Mouse (Mus musculus): ENCODE measurements around the gene Olfr1023. TPM values are rescaled to one million over a fixed set of nuclear protein-coding genes. Genes with fewer than 3 reads are reported as not detected.

Gene Olfr1023
- not detected for total RNA-seq (2023)

GRCm38 (mm10) chr2:85885340-85885739, at the start of gene Olfr1023:
Gene Olfr1023, plus strand, starts transcription at chr2:85885640.

GRCm38 (mm10) chr2:85845383-85845782, 40.1 kb upstream of the Olfr1023 start, which contains the start of gene Olfr1019:
Gene Olfr1019, minus strand, starts transcription at chr2:85845483.

DNA sequence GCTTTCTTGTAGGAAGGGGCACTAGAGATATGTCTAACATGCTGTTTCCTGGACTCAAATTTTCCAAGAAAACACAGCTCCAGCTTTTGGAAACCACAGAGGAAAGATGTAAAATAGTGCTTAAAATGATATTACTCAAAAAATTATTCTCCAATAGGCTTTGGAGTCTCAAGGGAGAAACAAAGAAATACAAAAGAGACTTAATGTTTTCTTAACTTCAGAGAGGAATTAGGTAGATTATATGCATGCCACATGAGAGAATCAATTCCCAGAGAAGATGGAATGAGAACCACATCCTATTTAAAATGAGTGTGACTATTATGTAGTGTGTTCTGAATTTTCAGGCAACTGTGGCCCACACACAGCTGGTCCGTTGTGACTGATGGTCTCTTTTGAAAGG, 38.7 kb upstream of the Olfr1023 start, which contains the start of gene Olfr1020:
Gene Olfr1020 (plus strand): TSS at position 301 of the 400 bp plus-strand sequence.

DNA sequence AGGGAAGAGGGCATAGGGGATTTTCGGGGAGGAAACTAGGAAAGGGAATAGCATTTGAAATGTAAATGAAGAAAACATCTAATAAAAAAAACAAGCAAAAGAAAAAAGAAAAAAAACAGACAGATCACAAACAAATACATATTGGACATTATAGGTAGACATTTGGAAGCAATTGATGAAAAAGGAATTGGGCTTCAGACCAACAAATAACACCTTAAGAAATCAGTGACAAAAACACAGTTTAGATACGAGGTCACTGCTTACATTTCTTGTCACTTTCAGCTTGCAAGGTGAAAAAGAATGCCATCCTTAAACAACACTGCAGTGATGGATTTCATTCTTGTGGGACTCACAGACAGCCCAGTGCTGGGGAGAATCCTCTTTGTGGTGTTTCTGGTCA, 17.1 kb upstream of the Olfr1023 start, which contains the start of gene Olfr1022:
Gene Olfr1022 (plus strand): TSS at position 301 of the 400 bp plus-strand sequence.

DNA sequence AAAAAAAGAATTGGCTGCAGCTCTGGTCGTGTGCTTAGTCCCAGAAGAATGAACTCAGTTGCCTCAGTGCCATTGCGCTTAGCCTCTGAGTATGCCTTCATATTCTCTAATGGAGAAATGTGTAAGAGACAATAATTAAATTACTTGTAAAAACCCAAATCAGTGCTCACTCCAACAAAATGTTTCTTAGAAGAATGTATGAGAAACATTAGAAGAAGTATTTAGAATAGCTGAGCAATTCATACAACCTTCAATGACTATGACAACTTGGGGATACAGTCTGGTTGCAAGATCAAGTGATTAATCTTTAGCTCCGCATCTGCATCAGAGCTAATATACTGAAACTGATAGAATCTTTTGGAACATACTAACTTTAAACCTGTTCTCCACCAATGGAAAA, 19.5 kb downstream of the Olfr1023 start, which contains the start of gene Olfr1024:
Gene Olfr1024 (minus strand): TSS at position 101 of the 400 bp plus-strand sequence.

DNA sequence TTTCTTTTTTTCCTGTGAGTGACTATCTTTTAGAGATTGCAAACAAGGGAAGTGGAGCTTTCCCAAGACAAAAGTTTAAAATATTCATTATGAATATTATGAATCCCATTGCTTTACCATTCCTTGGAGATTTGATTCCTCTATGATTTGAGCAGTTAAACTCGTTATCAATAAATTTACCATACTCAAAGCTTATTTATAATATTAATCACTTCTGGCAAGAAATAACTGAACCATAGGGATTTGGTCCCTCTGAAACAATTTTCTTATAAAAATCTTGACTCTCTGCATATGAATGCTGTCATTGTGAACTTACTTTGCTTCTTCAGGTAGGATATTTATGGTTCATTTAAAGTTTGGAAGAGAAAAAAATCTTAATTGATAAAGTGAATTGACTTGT, 29.5 kb downstream of the Olfr1023 start, which contains the start of gene Olfr1025-ps1:
Gene Olfr1025-ps1 (plus strand): TSS at position 301 of the 400 bp plus-strand sequence.

GRCm38 (mm10) chr2:85921258-85921657, 35.8 kb downstream of the Olfr1023 start, which contains the start of gene Olfr1026:
Gene Olfr1026, plus strand, starts transcription at chr2:85921558.

Other genes with a start within 250 kb of the Olfr1023 start
- gene Olfr1002, start 234.9 kb upstream of the Olfr1023 start, total RNA-seq (2023), result not detected
- not detected for gene Olfr154, start 221.2 kb upstream of the Olfr1023 start, total RNA-seq (2023)
- gene Olfr1006, start 206.9 kb upstream of the Olfr1023 start, total RNA-seq (2023), result not detected
- not detected for gene Olfr1008, start 196.2 kb upstream of the Olfr1023 start, total RNA-seq (2023)
- gene Olfr1009, start 170.2 kb upstream of the Olfr1023 start, total RNA-seq (2023), result not detected
- gene Olfr1012, start 122.9 kb upstream of the Olfr1023 start, total RNA-seq (2023), result not detected
- gene Olfr1013, start 118.5 kb upstream of the Olfr1023 start, total RNA-seq (2023), result not detected
- gene Olfr1014, start 112.9 kb upstream of the Olfr1023 start, total RNA-seq (2023), result not detected
- not detected for gene Olfr1015, start 103.6 kb upstream of the Olfr1023 start, total RNA-seq (2023)
- gene Olfr1016, start 83.1 kb upstream of the Olfr1023 start, total RNA-seq (2023), result not detected
- not detected for gene Olfr1018, start 67.2 kb upstream of the Olfr1023 start, total RNA-seq (2023)
- gene Olfr1019, start 40.2 kb upstream of the Olfr1023 start, total RNA-seq (2023), result not detected
- not detected for gene Olfr1020, start 38.6 kb upstream of the Olfr1023 start, total RNA-seq (2023)
- not detected for gene Olfr1022, start 17.0 kb upstream of the Olfr1023 start, total RNA-seq (2023)
- not detected for gene Olfr1024, start 19.4 kb downstream of the Olfr1023 start, total RNA-seq (2023)
- not detected for gene Olfr1025-ps1, start 29.6 kb downstream of the Olfr1023 start, total RNA-seq (2023)
- gene Olfr1026, start 35.9 kb downstream of the Olfr1023 start, total RNA-seq (2023), result not detected
- gene Olfr1028, start 64.8 kb downstream of the Olfr1023 start, total RNA-seq (2023), result not detected
- not detected for gene Olfr1029, start 88.3 kb downstream of the Olfr1023 start, total RNA-seq (2023)
- not detected for gene Olfr1030, start 93.6 kb downstream of the Olfr1023 start, total RNA-seq (2023)
- not detected for gene Olfr1031, start 104.7 kb downstream of the Olfr1023 start, total RNA-seq (2023)
- gene Olfr1032, start 119.9 kb downstream of the Olfr1023 start, total RNA-seq (2023), result not detected
- not detected for gene Olfr1033, start 135.0 kb downstream of the Olfr1023 start, total RNA-seq (2023)
- not detected for gene Olfr1034, start 160.2 kb downstream of the Olfr1023 start, total RNA-seq (2023)
- not detected for gene Olfr1036, start 188.4 kb downstream of the Olfr1023 start, total RNA-seq (2023)
- not detected for gene Olfr1037, start 201.7 kb downstream of the Olfr1023 start, total RNA-seq (2023)

All from neutrophil, adult 59 days (primary cell).